Mouse (Mus musculus): ENCODE measurements around the gene C530008M17Rik. TPM values are rescaled to one million over a fixed set of nuclear protein-coding genes. Genes with fewer than 3 reads are reported as not detected.
A peak's percentile ranks its signal among the peaks of the same experiment; 100 is the strongest.

Gene C530008M17Rik
- polyA plus RNA-seq, 1 experiment from 2014 or later = 27.6 TPM

- no peak for ATAC-seq (ENCODE audit: extremely low read depth, insufficient number of reproducible peaks, low FRiP score, low TSS enrichment)
- no peaks in the 10 kb centered on the region for H3K9me3 ChIP-seq
- H3K4me3 ChIP-seq = no peak overlapping the region
- 0 out of 2 replicates have a peak, but pooled peaks cover 5% of the 10 kb centered on the region for H3K4me1 ChIP-seq
- WGBS = 74% methylated on average over 10 of the region's 10 CpGs
- H3K36me3 ChIP-seq = no peaks in the 10 kb centered on the region
- H3K9ac ChIP-seq = no peak overlapping the region
- H3K27me3 ChIP-seq (replicated peaks) = no peaks in the 10 kb centered on the region
- H3K27ac ChIP-seq (replicated peaks) = no peak overlapping the region
- no peak overlapping the region for H3K4me2 ChIP-seq
Observed at GRCm38 (mm10) chr5:76687961-76688600, 31.8 kb downstream of the C530008M17Rik start.

- H3K9ac ChIP-seq = no peak overlapping the region
- H3K4me2 ChIP-seq = no peak overlapping the region
- 67% methylated on average over 6 of the region's 6 CpGs for WGBS
- no peak for ATAC-seq (ENCODE audit: extremely low read depth, insufficient number of reproducible peaks, low FRiP score, low TSS enrichment)
- no peaks in the 10 kb centered on the region for H3K36me3 ChIP-seq
- 0 out of 2 replicates have a peak, but pooled peaks cover 5% of the 10 kb centered on the region for H3K4me1 ChIP-seq
- H3K4me3 ChIP-seq = no peak overlapping the region
- no peaks in the 10 kb centered on the region for H3K27me3 ChIP-seq (replicated peaks)
- no peaks in the 10 kb centered on the region for H3K9me3 ChIP-seq
- no peak overlapping the region for H3K27ac ChIP-seq (replicated peaks)
Observed at GRCm38 (mm10) chr5:76688643-76689042, 32.3 kb downstream of the C530008M17Rik start.

DNA sequence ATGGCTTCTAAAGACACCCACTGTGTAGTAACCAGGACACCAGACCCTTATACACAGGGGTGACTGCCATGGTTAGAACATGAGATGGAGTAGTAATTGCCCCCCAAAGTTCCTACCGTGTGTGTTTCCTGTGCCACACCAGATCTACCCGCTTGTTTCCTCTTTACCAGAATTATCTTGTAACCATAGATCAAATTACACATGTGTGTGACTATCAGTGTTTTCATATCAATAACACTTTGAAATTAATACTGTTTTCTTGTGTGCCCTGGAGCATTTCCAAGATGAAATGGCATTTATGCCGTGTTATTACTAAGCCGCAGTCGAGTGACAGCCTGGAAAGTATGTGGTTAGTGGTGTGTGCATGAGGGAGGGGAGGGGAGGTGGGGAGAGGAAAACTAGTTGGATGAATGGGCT lies 33.9 kb downstream of the C530008M17Rik start:
- no peak overlapping the region for H3K27ac ChIP-seq (replicated peaks)
- 74% methylated on average over 5 of the region's 5 CpGs for WGBS
- H3K9me3 ChIP-seq = peaks cover under 1% of the 10 kb centered on the region; the same call in 1 of the 2 replicates
- no peaks in the 10 kb centered on the region for H3K27me3 ChIP-seq (replicated peaks)
- no peak overlapping the region for H3K4me3 ChIP-seq
- ATAC-seq (ENCODE audit: extremely low read depth, insufficient number of reproducible peaks, low FRiP score, low TSS enrichment) = no peak
- H3K36me3 ChIP-seq = no peaks in the 10 kb centered on the region
- 0 out of 2 replicates have a peak, but pooled peaks cover 5% of the 10 kb centered on the region for H3K4me1 ChIP-seq
- no peak overlapping the region for H3K4me2 ChIP-seq
- H3K9ac ChIP-seq = no peak overlapping the region

- no peaks in the 10 kb centered on the region for H3K36me3 ChIP-seq
- no peak overlapping the region for H3K27ac ChIP-seq (replicated peaks)
- WGBS = 86% methylated on average over 5 of the region's 5 CpGs
- H3K27me3 ChIP-seq (replicated peaks) = no peaks in the 10 kb centered on the region
- H3K9me3 ChIP-seq = peaks cover 8% of the 10 kb centered on the region; the same call in 1 of the 2 replicates
- H3K4me2 ChIP-seq = no peak overlapping the region
- 0 out of 2 replicates have a peak, but pooled peaks cover 5% of the 10 kb centered on the region for H3K4me1 ChIP-seq
- H3K4me3 ChIP-seq = no peak overlapping the region
- H3K9ac ChIP-seq = no peak overlapping the region
- ATAC-seq (ENCODE audit: extremely low read depth, insufficient number of reproducible peaks, low FRiP score, low TSS enrichment) = no peak
Observed at GRCm38 (mm10) chr5:76691251-76691650, 34.9 kb downstream of the C530008M17Rik start.

- no peak overlapping the region for H3K27ac ChIP-seq (replicated peaks)
- H3K4me2 ChIP-seq = no peak overlapping the region
- H3K9ac ChIP-seq = no peak overlapping the region
- peaks cover 8% of the 10 kb centered on the region; the same call in 1 of the 2 replicates for H3K9me3 ChIP-seq
- no peaks in the 10 kb centered on the region for H3K27me3 ChIP-seq (replicated peaks)
- H3K4me1 ChIP-seq = 0 out of 2 replicates have a peak, but pooled peaks cover 5% of the 10 kb centered on the region
- no peak overlapping the region for H3K4me3 ChIP-seq
- ATAC-seq (ENCODE audit: extremely low read depth, insufficient number of reproducible peaks, low FRiP score, low TSS enrichment) = no peak
- 76% methylated on average over 12 of the region's 12 CpGs for WGBS
- H3K36me3 ChIP-seq = no peaks in the 10 kb centered on the region
Observed at GRCm38 (mm10) chr5:76691706-76692424, 35.6 kb downstream of the C530008M17Rik start.

DNA sequence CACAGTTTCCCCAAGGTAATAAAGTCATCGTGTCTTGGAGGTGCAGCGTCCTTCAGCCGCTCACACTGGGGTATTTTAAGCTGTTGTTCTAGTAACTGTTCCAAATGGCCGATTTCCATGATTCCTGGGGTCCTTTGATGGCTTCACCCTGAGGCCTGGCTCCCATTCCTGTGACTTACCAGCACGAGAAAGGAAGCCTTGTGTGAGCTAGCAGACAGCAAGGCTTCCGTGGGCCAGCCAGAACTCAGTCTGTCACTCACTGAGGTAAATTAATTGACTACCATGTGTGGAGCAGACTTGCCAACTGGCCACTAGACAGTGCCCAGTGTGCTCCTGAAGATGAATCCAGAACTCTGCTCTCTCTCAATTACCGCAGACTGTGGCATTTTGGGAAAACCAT lies 41.2 kb downstream of the C530008M17Rik start:
- Histone ChIP-seq H3K27ac (replicated peaks) (no peak overlapping the region), H3K27me3 (replicated peaks) (no peaks in the 10 kb centered on the region), H3K9ac (no peak overlapping the region), H3K4me2 (no peak overlapping the region), H3K4me3 (no peak overlapping the region), H3K4me1 (peaks cover 8% of the 10 kb centered on the region; the same call in 1 of the 2 replicates), H3K36me3 (no peaks in the 10 kb centered on the region), H3K9me3 (peaks cover 8% of the 10 kb centered on the region; the same call in 1 of the 2 replicates)
- no peak for ATAC-seq (ENCODE audit: extremely low read depth, insufficient number of reproducible peaks, low FRiP score, low TSS enrichment)
- WGBS = 81% methylated on average over 7 of the region's 7 CpGs

DNA sequence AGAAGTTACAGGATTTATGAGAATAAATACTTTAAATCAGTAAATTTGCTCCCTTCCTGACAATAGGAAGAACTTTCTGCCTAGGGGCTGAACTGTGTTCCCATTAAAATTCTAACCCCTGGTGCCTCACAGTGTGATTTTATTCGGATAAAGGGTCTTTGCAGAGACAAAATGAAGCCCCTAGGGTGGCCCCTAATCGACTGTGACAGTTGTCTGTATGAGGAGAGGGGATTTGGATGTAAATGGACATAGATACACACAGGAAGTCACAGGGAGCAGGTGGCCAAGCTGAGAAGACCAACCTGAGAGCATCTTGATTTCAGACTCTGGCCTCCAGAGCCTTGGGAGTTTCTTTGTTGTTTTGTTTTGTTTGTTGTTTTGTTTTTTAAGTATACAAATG lies 41.9 kb downstream of the C530008M17Rik start:
- no peaks in the 10 kb centered on the region for H3K27me3 ChIP-seq (replicated peaks)
- H3K27ac ChIP-seq (replicated peaks) = no peak overlapping the region
- H3K9ac ChIP-seq = no peak overlapping the region
- H3K9me3 ChIP-seq = peaks cover 8% of the 10 kb centered on the region; the same call in 1 of the 2 replicates
- no peaks in the 10 kb centered on the region for H3K36me3 ChIP-seq
- no peak for ATAC-seq (ENCODE audit: extremely low read depth, insufficient number of reproducible peaks, low FRiP score, low TSS enrichment)
- no peak overlapping the region for H3K4me2 ChIP-seq
- H3K4me1 ChIP-seq = peaks cover 14% of the 10 kb centered on the region; the same call in 1 of the 2 replicates
- H3K4me3 ChIP-seq = no peak overlapping the region
- WGBS = 43% methylated on average over 2 of the region's 2 CpGs

GRCm38 (mm10) chr5:76701127-76701853 lies 45.0 kb downstream of the C530008M17Rik start:
- H3K4me2 ChIP-seq = no peak overlapping the region
- no peaks in the 10 kb centered on the region for H3K9me3 ChIP-seq
- no peak overlapping the region for H3K4me3 ChIP-seq
- H3K27ac ChIP-seq (replicated peaks) = no peak overlapping the region
- no peaks in the 10 kb centered on the region for H3K36me3 ChIP-seq
- no peaks in the 10 kb centered on the region for H3K27me3 ChIP-seq (replicated peaks)
- peaks cover 14% of the 10 kb centered on the region; the same call in 1 of the 2 replicates for H3K4me1 ChIP-seq
- ATAC-seq (ENCODE audit: extremely low read depth, insufficient number of reproducible peaks, low FRiP score, low TSS enrichment) = no peak
- 75% methylated on average over 13 of the region's 13 CpGs for WGBS
- no peak overlapping the region for H3K9ac ChIP-seq

- H3K27ac ChIP-seq (replicated peaks) = no peak overlapping the region
- no peaks in the 10 kb centered on the region for H3K27me3 ChIP-seq (replicated peaks)
- peak overlapping the region; percentile 63 for H3K4me2 ChIP-seq
- no peak for ATAC-seq (ENCODE audit: extremely low read depth, insufficient number of reproducible peaks, low FRiP score, low TSS enrichment)
- no peaks in the 10 kb centered on the region for H3K36me3 ChIP-seq
- H3K9ac ChIP-seq = no peak overlapping the region
- H3K9me3 ChIP-seq = no peaks in the 10 kb centered on the region
- WGBS = 55% methylated on average over 9 of the region's 9 CpGs
- H3K4me3 ChIP-seq = peak overlapping the region; percentile 38
- H3K4me1 ChIP-seq = peaks cover 14% of the 10 kb centered on the region; the same call in 1 of the 2 replicates
Observed at GRCm38 (mm10) chr5:76702104-76702503, 45.8 kb downstream of the C530008M17Rik start.

- Histone ChIP-seq H3K27ac (replicated peaks) (no peak overlapping the region), H3K4me1 (peaks cover 14% of the 10 kb centered on the region; the same call in 1 of the 2 replicates), H3K36me3 (no peaks in the 10 kb centered on the region), H3K4me2 (peak overlapping the region; percentile 63), H3K9ac (no peak overlapping the region), H3K4me3 (peak overlapping the region; percentile 38), H3K9me3 (no peaks in the 10 kb centered on the region), H3K27me3 (replicated peaks) (no peaks in the 10 kb centered on the region)
- no peak for ATAC-seq (ENCODE audit: extremely low read depth, insufficient number of reproducible peaks, low FRiP score, low TSS enrichment)
- 13% methylated on average over 12 of the region's 12 CpGs for WGBS
Observed at GRCm38 (mm10) chr5:76702646-76703045, 46.3 kb downstream of the C530008M17Rik start.

All from heart, embryonic 13.5 days (tissue).